Mouse (Mus musculus) liver, embryonic 12.5 days (tissue): Measurements from ENCODE around the gene Atg4d. TPM values are rescaled to one million over a fixed set of nuclear protein-coding genes. Genes with fewer than 3 reads are reported as not detected.
"Not testable (repeated sequence)": the region's sequence is repeated elsewhere in the genome, so short reads cannot be mapped to it uniquely, and the experiment has no call there.

Source experiments
- ATAC-seq: fragments of 200-750 bp; cut with Nextera tagmentation; 2 replicates; pipeline ENCODE4 v1.8.0; 2017; ENCODE audit warnings: moderate number of reproducible peaks, mild to moderate bottlenecking, moderate library complexity
- H3K27ac ChIP-seq: fragments of 300-500 bp; sonication (generic); 2 replicates; pipeline ENCODE4 v1.5.1; 2016; ENCODE audit warnings: mild to moderate bottlenecking
- H3K27me3 ChIP-seq: fragments of 300-500 bp; sonication (generic); replicated peaks from 2 replicates; pipeline ENCODE4 v1.6.1; 2016; ENCODE audit warnings: mild to moderate bottlenecking, moderate library complexity
- H3K36me3 ChIP-seq: fragments of 300-500 bp; sonication (generic); 2 replicates; pipeline ENCODE4 v1.6.1; 2016; ENCODE audit warnings: mild to moderate bottlenecking, moderate library complexity
- H3K4me1 ChIP-seq: fragments of 300-500 bp; sonication (generic); 2 replicates; pipeline ENCODE4 v1.6.1; 2016
- H3K4me2 ChIP-seq: fragments of 300-500 bp; sonication (generic); 2 replicates; pipeline ENCODE4 v1.6.1; 2016; ENCODE audit warnings: mild to moderate bottlenecking, moderate library complexity
- H3K4me3 ChIP-seq: fragments of 300-500 bp; sonication (generic); 2 replicates; pipeline ENCODE4 v1.5.1; 2016; ENCODE audit warnings: mild to moderate bottlenecking, moderate library complexity
- H3K9ac ChIP-seq: fragments of 300-500 bp; sonication (generic); 2 replicates; pipeline ENCODE4 v1.6.1; 2016; ENCODE audit warnings: mild to moderate bottlenecking, moderate library complexity
- H3K9me3 ChIP-seq: fragments of 300-500 bp; sonication (generic); replicated peaks from 2 replicates; pipeline ENCODE4 v1.6.1; 2016; ENCODE audit warnings: mild to moderate bottlenecking, moderate library complexity
- WGBS: fragments of 180-500 bp; shearing (Covaris S2); methylation state at CpG from one replicate; pipeline ENCODE4 v1.1.7; 2016; ENCODE audit not compliant: insufficient replicate concordance; 5-methylcytosine and 5-hydroxymethylcytosine counted together
- polyA plus RNA-seq: library from polyadenylated mRNA; unstranded; fragments of >200 nt; fragmentation: Nextera tagmentation; extraction: Ambion mirVana; gene quantifications from 2 replicates; pipeline ENCODE4 v1.2.1, GENCODE M21; 2016

Gene Atg4d
- polyA plus RNA-seq, 1 experiment from 2014 or later: 85.7 TPM

- Histone ChIP-seq H3K36me3 (peaks cover 32% of the 10 kb centered on the region), H3K27me3 (no peaks in the 10 kb centered on the region), H3K9ac (peak overlapping the region; percentile 73), H3K4me3 (peak overlapping the region; percentile 98), H3K4me1 (peaks cover 69% of the 10 kb centered on the region), H3K9me3 (no peaks in the 10 kb centered on the region), H3K4me2 (peak overlapping the region; percentile 83), H3K27ac (peak overlapping the region; percentile 100)
- peak; percentile 81 for ATAC-seq
- WGBS: 9% methylated on average over 17 of the region's 17 CpGs
Observed at GRCm38 (mm10) chr9:21264272-21264999, 657 bp upstream of the Atg4d start.

DNA sequence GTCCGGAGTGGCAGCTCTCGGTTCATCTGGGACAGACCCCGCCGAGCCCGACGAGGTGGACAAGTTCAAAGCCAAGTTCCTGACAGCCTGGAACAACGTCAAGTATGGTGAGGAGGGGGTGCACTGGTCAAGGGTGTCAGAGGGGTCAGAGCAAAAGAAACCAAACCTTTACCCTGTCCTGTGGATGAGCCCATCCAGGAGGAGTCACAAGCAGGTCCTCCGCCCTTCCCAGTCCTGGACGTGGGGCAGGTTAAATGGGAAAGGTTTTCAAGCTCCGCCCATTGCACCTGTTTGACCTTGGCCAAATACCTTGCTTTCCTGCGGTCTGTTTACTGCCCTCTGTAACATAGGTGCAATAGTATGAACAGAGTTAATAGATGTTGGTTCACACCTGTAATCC is 518 bp downstream of the Atg4d start:
- Histone ChIP-seq H3K9me3 (no peaks in the 10 kb centered on the region), H3K4me1 (peaks cover 65% of the 10 kb centered on the region), H3K27ac (peak overlapping the region; percentile 100), H3K36me3 (peaks cover 44% of the 10 kb centered on the region), H3K4me2 (peak overlapping the region; percentile 83), H3K27me3 (no peaks in the 10 kb centered on the region), H3K4me3 (peak overlapping the region; percentile 98), H3K9ac (peak overlapping the region; percentile 98)
- no peak for ATAC-seq
- 5% methylated on average over 11 of the region's 11 CpGs for WGBS

DNA sequence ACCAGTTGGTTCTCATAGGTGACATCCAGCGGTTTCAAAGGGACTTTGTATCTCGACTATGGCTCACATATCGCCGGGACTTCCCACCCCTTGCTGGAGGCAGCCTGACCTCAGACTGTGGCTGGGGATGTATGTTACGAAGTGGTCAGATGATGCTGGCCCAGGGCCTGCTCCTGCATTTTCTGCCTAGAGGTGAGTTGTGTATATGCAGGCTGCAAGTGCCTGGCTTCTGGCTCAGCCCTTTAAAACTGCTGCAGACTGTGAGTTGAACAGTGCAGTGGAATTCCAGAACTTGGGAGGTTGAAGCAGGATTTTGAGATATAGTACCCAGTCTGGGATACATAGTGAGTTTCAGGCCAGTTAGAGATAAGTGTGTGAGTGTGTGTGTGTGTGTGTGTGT is 1.8 kb downstream of the Atg4d start:
- H3K9me3 ChIP-seq: no peaks in the 10 kb centered on the region
- 86% methylated on average over 5 of the region's 5 CpGs for WGBS
- peaks cover 58% of the 10 kb centered on the region for H3K4me1 ChIP-seq
- no peak for ATAC-seq
- peak overlapping the region; percentile 83 for H3K4me2 ChIP-seq
- H3K9ac ChIP-seq: peak overlapping the region; percentile 98
- peak overlapping the region; percentile 100 for H3K27ac ChIP-seq
- peaks cover 57% of the 10 kb centered on the region for H3K36me3 ChIP-seq
- H3K27me3 ChIP-seq: no peaks in the 10 kb centered on the region
- H3K4me3 ChIP-seq: peak overlapping the region; percentile 98

DNA sequence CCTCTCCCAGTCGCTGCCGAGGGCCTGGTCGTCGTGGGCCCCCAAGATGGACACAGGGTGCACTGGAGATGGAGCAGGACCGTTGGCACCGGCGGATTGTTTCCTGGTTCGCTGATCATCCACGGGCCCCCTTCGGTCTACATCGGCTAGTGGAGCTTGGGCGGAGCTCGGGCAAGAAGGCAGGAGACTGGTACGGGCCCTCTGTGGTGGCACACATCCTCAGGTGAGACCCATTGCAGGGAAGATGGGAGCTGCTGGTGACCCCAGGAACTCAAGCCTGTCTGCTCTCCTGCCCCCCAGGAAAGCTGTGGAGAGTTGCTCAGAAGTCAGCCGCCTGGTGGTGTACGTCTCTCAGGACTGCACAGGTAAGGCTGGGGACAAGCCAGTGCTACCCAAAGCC is 3.2 kb downstream of the Atg4d start:
- H3K4me1 ChIP-seq: peaks cover 46% of the 10 kb centered on the region
- no peaks in the 10 kb centered on the region for H3K27me3 ChIP-seq
- 92% methylated on average over 16 of the region's 16 CpGs for WGBS
- H3K4me2 ChIP-seq: no peak overlapping the region
- H3K9ac ChIP-seq: no peak overlapping the region
- no peak for ATAC-seq
- H3K9me3 ChIP-seq: no peaks in the 10 kb centered on the region
- no peak overlapping the region for H3K27ac ChIP-seq
- H3K4me3 ChIP-seq: no peak overlapping the region
- peaks cover 71% of the 10 kb centered on the region for H3K36me3 ChIP-seq

DNA sequence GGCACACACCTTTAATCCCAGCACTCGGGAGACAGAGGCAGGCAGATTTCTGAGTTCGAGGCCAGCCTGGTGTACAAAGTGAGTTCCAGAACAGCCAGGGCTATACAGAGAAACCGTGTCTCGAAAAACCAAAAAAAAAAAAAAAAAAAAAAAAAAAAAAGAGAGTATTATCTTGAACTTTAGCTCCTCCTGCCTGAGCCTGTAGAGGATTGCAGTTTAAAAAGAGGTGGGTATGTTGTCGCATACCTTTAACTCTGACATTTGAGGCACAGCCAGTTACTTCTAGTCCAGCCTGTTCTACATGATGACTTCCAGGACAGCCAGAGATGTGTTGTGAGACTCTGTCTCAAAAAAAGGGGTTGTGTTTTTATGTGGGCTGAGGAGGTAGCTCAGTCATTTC is 4.5 kb downstream of the Atg4d start:
- H3K27me3 ChIP-seq, H3K9ac ChIP-seq, H3K9me3 ChIP-seq, H3K4me3 ChIP-seq, H3K4me2 ChIP-seq, ATAC-seq, H3K27ac ChIP-seq: not testable (repeated sequence)
- H3K36me3 ChIP-seq: peaks cover 84% of the 10 kb centered on the region
- WGBS: 60% methylated on average over 5 of the region's 5 CpGs
- H3K4me1 ChIP-seq: peaks cover 48% of the 10 kb centered on the region

- no peaks in the 10 kb centered on the region for H3K27me3 ChIP-seq
- H3K4me3 ChIP-seq: no peak overlapping the region
- peaks cover 43% of the 10 kb centered on the region for H3K4me1 ChIP-seq
- H3K9me3 ChIP-seq: no peaks in the 10 kb centered on the region
- H3K4me2 ChIP-seq: no peak overlapping the region
- no peak overlapping the region for H3K9ac ChIP-seq
- ATAC-seq: no peak
- WGBS: 84% methylated on average over 9 of the region's 9 CpGs
- peaks cover 100% of the 10 kb centered on the region for H3K36me3 ChIP-seq
- no peak overlapping the region for H3K27ac ChIP-seq
Observed at GRCm38 (mm10) chr9:21272391-21272790, 7.3 kb downstream of the Atg4d start.

- H3K4me3 ChIP-seq: no peak overlapping the region
- no peak for ATAC-seq
- peaks cover 100% of the 10 kb centered on the region for H3K36me3 ChIP-seq
- 0 out of 2 replicates have a peak overlapping the region, but pooled peaks have one; percentile 70 for H3K27ac ChIP-seq
- no peak overlapping the region for H3K9ac ChIP-seq
- H3K4me1 ChIP-seq: peaks cover 40% of the 10 kb centered on the region
- no peaks in the 10 kb centered on the region for H3K9me3 ChIP-seq
- 83% methylated on average over 8 of the region's 8 CpGs for WGBS
- no peak overlapping the region for H3K4me2 ChIP-seq
- H3K27me3 ChIP-seq: no peaks in the 10 kb centered on the region
Observed at GRCm38 (mm10) chr9:21273094-21273493, 8.0 kb downstream of the Atg4d start.

GRCm38 (mm10) chr9:21273520-21274228 is 8.6 kb downstream of the Atg4d start:
- H3K27me3 ChIP-seq: no peaks in the 10 kb centered on the region
- WGBS: 75% methylated on average over 7 of the region's 7 CpGs
- no peak overlapping the region for H3K4me2 ChIP-seq
- peaks cover 99% of the 10 kb centered on the region for H3K36me3 ChIP-seq
- peaks cover 35% of the 10 kb centered on the region for H3K4me1 ChIP-seq
- H3K27ac ChIP-seq: peak overlapping the region; percentile 70; the same call in 1 of the 2 replicates
- H3K4me3 ChIP-seq: no peak overlapping the region
- no peak overlapping the region for H3K9ac ChIP-seq
- no peak for ATAC-seq
- H3K9me3 ChIP-seq: no peaks in the 10 kb centered on the region

DNA sequence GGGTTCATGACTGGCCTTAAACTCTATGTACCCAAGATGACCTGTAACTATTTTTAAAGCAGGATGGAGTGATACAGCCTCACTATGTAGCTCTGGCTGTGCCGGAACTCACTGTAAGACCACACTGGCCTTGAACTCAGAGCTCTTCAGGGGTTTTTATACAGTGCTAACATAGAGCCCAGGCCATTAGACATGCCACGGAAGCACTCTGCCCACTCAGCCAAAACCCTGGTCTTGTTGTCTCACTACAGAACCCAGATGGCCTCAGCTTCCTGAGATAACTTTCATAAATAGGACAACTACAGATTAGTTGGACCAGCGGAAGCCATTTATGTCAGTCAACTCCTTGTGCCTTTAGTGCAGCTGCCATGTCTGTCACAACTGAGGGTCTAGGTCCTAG is 9.2 kb downstream of the Atg4d start:
- H3K4me3 ChIP-seq: no peak overlapping the region
- H3K27ac ChIP-seq: peak overlapping the region; percentile 70; the same call in 1 of the 2 replicates
- H3K36me3 ChIP-seq: peaks cover 99% of the 10 kb centered on the region
- H3K9me3 ChIP-seq: no peaks in the 10 kb centered on the region
- no peak for ATAC-seq
- H3K27me3 ChIP-seq: no peaks in the 10 kb centered on the region
- 70% methylated on average over 3 of the region's 3 CpGs for WGBS
- H3K4me1 ChIP-seq: peaks cover 28% of the 10 kb centered on the region
- H3K4me2 ChIP-seq: no peak overlapping the region
- no peak overlapping the region for H3K9ac ChIP-seq

DNA sequence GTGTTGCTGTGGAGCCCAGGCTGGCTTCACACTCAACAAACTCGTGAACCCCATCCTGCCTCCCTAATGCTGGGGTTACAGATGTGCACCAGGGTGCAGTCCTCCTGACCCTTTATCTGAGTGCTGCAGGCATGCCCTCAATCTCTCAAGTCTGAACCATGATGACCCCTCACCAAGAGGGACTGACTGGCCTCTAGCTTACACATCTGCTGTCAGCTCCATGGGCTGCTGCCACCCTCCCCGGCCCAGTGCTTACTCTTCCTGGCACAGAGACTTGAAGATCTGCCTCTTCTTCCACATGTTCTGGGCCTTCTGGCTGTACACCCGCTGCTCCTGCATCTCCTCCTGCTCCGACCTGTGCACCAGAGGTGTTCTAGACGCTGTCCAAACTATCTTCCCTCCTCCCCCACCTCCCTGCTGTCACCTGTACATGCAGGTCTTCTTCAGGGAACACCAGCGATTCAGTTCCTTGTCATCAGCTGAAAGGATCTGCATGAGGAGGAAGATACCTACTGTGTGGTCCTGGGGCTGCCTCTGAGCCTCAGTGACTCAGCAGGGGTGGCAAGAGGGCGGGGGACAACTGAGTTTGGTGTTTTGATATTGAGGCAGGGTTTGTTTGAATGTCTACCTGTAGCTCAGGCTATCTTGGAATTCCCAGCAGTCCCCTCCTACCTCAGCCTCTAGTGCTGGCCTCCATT is 10.1 kb downstream of the Atg4d start:
- peak overlapping the region; percentile 31; the same call in 1 of the 2 replicates for H3K9ac ChIP-seq
- peak; percentile 67 for ATAC-seq
- peaks cover 99% of the 10 kb centered on the region for H3K36me3 ChIP-seq
- H3K9me3 ChIP-seq: no peaks in the 10 kb centered on the region
- peak overlapping the region; percentile 23; the same call in 1 of the 2 replicates for H3K4me2 ChIP-seq
- peak overlapping the region; percentile 70 for H3K27ac ChIP-seq
- no peaks in the 10 kb centered on the region for H3K27me3 ChIP-seq
- 0 out of 2 replicates have a peak overlapping the region, but pooled peaks have one; percentile 4 for H3K4me3 ChIP-seq
- 68% methylated on average over 7 of the region's 7 CpGs for WGBS
- peaks cover 28% of the 10 kb centered on the region for H3K4me1 ChIP-seq

DNA sequence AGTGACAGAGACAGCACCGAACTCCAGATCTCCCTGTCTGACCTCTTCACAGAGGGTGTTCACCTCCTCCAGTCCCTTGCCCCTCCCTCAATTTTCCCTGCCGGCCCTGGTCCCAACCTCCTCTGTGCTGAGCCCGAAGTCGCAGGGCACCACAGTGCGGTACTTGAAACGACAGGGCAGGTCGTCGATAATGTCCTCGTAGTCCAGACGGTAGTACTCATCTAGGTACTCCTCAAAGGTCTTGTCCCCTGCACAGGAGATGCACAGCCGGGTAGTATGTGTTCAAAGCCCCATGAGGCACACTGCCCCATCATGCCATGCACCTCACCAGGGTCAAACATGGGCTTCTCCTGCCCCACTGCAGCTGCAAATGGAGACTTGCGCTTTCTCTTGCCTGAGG is 10.6 kb downstream of the Atg4d start:
- H3K9me3 ChIP-seq: no peaks in the 10 kb centered on the region
- no peak overlapping the region for H3K4me3 ChIP-seq
- peak overlapping the region; percentile 31; the same call in 1 of the 2 replicates for H3K9ac ChIP-seq
- peaks cover 28% of the 10 kb centered on the region for H3K4me1 ChIP-seq
- peak overlapping the region; percentile 70 for H3K27ac ChIP-seq
- peaks cover 99% of the 10 kb centered on the region for H3K36me3 ChIP-seq
- no peak overlapping the region for H3K4me2 ChIP-seq
- no peaks in the 10 kb centered on the region for H3K27me3 ChIP-seq
- 0 out of 2 replicates have a peak, but pooled peaks have one; percentile 2 for ATAC-seq
- 90% methylated on average over 12 of the region's 12 CpGs for WGBS

DNA sequence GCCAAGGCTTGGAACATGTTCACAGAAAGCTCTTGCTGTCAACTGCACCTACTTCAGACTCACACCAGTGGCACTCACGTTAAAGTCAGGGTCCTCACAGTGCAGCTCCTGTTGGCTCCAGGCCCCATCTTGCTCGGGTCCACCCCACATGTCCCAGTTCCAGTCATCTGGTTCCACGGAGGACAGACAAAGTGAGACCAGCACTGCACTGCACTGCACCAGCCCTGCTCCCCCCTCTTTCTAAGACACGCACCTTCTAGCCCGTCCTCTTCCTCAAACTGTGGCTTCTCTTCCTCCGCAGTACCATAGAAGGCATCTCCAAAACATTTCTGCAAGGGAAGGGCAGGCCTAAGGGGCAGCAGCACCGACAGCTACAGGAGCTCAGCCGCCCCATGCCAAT is 11.2 kb downstream of the Atg4d start:
- Histone ChIP-seq H3K4me2 (no peak overlapping the region), H3K9ac (no peak overlapping the region), H3K36me3 (peaks cover 99% of the 10 kb centered on the region), H3K4me1 (peaks cover 28% of the 10 kb centered on the region), H3K27ac (peak overlapping the region; percentile 70), H3K4me3 (no peak overlapping the region), H3K9me3 (no peaks in the 10 kb centered on the region), H3K27me3 (no peaks in the 10 kb centered on the region)
- 80% methylated on average over 8 of the region's 8 CpGs for WGBS
- ATAC-seq: no peak
